Mouse (Mus musculus) spleen, adult 2 months (tissue): ENCODE data around the gene Gns. TPM values are rescaled to one million over a fixed set of nuclear protein-coding genes. Genes with fewer than 3 reads are reported as not detected.

Experiments used
- DNase-seq, 2 experiments: peaks; one replicate each; pipeline versions ENCODE4 v3.0.0 to v3.0.0-alpha.2; 2012 to 2021; ENCODE audit warnings: low spot score in 2 of 2, low read depth in 1 of 2
- H3K27ac ChIP-seq: fragments of 200-500 bp; 2 replicates; pipeline ENCODE4 v1.5.1; 2012; ENCODE audit warnings: low read length, inconsistent platforms; ENCODE audit not compliant: insufficient read depth
- H3K27me3 ChIP-seq: fragments of 200-500 bp; 2 replicates; pipeline ENCODE4 v1.6.1; 2012; ENCODE audit warnings: mild to moderate bottlenecking, moderate library complexity, low read length, inconsistent platforms; ENCODE audit not compliant: control insufficient read depth, insufficient read depth
- H3K36me3 ChIP-seq: fragments of 200-500 bp; 2 replicates; pipeline ENCODE4 v1.6.1; 2012; ENCODE audit warnings: mild to moderate bottlenecking, low read length, inconsistent platforms; ENCODE audit not compliant: control insufficient read depth, insufficient read depth
- H3K4me1 ChIP-seq: fragments of 200-500 bp; 2 replicates; pipeline ENCODE4 v1.6.1; 2011; ENCODE audit warnings: inconsistent platforms; ENCODE audit not compliant: control insufficient read depth, insufficient read depth, insufficient read length
- H3K4me3 ChIP-seq: fragments of 200-500 bp; 2 replicates; pipeline ENCODE4 v1.5.1; 2011; ENCODE audit warnings: mild to moderate bottlenecking, inconsistent platforms; ENCODE audit not compliant: insufficient read depth, insufficient read length; ENCODE audit errors: extremely low read depth
- CTCF ChIP-seq: fragments of 200-500 bp; IDR thresholded peaks from 2 replicates; pipeline ENCODE4 v1.5.1; 2011; ENCODE audit warnings: mild to moderate bottlenecking, inconsistent platforms; ENCODE audit not compliant: insufficient read depth, insufficient read length, insufficient replicate concordance; ENCODE audit errors: extremely low read depth
- POLR2A ChIP-seq: fragments of 200-500 bp; IDR thresholded peaks from 2 replicates; pipeline ENCODE4 v1.6.1; 2011; ENCODE audit warnings: low read depth, low read length, inconsistent platforms
- WGBS: fragments of 180-500 bp; shearing (Covaris S2); methylation state at CpG from one replicate; pipeline ENCODE4 v1.1.7; 2018; 5-methylcytosine and 5-hydroxymethylcytosine counted together
- polyA plus RNA-seq: library from polyadenylated mRNA; depleted of rRNA; stranded (reverse); fragments of >200 nt; gene quantifications from 2 replicates; pipeline ENCODE4 v1.2.3, GENCODE M21; 2012

Gene Gns
- polyA plus RNA-seq, 1 experiment = 66.8 TPM

- DNase-seq = no peak
- Histone ChIP-seq H3K4me1 (peaks cover 9% of the 10 kb centered on the region; the same call in 1 of the 2 replicates), H3K27me3 (no peaks in the 10 kb centered on the region), H3K36me3 (peaks cover 34% of the 10 kb centered on the region), H3K4me3 (no peak overlapping the region), H3K27ac (no peak overlapping the region)
- TF ChIP-seq POLR2A (no peak), CTCF (no peak)
- WGBS = 94% methylated on average over 13 of the region's 13 CpGs
Measured at GRCm38 (mm10) chr10:121414127-121414526, 49.2 kb downstream of the Gns start.

GRCm38 (mm10) chr10:121418835-121419234 is 53.9 kb downstream of the Gns start:
- no peak overlapping the region for H3K27ac ChIP-seq
- peaks cover 47% of the 10 kb centered on the region for H3K4me1 ChIP-seq
- TF ChIP-seq POLR2A (no peak), CTCF (no peak)
- WGBS = 96% methylated on average over 14 of the region's 14 CpGs
- no peaks in the 10 kb centered on the region for H3K27me3 ChIP-seq
- peaks cover 19% of the 10 kb centered on the region for H3K36me3 ChIP-seq
- no peak for DNase-seq
- H3K4me3 ChIP-seq = no peak overlapping the region

GRCm38 (mm10) chr10:121419640-121420470 is 55.0 kb downstream of the Gns start:
- 43% methylated on average over 22 of the region's 22 CpGs for WGBS
- H3K4me1 ChIP-seq = peaks cover 52% of the 10 kb centered on the region
- peak; percentile 70 to 78 for DNase-seq

GRCm38 (mm10) chr10:121421023-121421422 is 56.1 kb downstream of the Gns start:
- no peak for DNase-seq
- 81% methylated on average over 9 of the region's 9 CpGs for WGBS

More at GRCm38 (mm10) chr10:121419640-121420470, 55.0 kb downstream of the Gns start:
- H3K36me3 ChIP-seq = peaks cover 12% of the 10 kb centered on the region
- peak overlapping the region; percentile 89 for H3K27ac ChIP-seq
- TF ChIP-seq POLR2A (0 out of 2 replicates have a peak, but pooled peaks have one; percentile 5), CTCF (peak; percentile 10; the same call in 1 of the 2 replicates)
- no peak overlapping the region for H3K4me3 ChIP-seq
- no peaks in the 10 kb centered on the region for H3K27me3 ChIP-seq

GRCm38 (mm10) chr10:121421657-121422290 is 56.9 kb downstream of the Gns start:
- peaks cover 48% of the 10 kb centered on the region for H3K4me1 ChIP-seq

More at GRCm38 (mm10) chr10:121421023-121421422, 56.1 kb downstream of the Gns start:
- TF ChIP-seq POLR2A = no peak
- TF ChIP-seq CTCF = no peak
- Histone ChIP-seq H3K4me3 (no peak overlapping the region), H3K27ac (peak overlapping the region; percentile 89), H3K4me1 (peaks cover 51% of the 10 kb centered on the region), H3K27me3 (no peaks in the 10 kb centered on the region), H3K36me3 (peaks cover 1% of the 10 kb centered on the region)

GRCm38 (mm10) chr10:121422294-121422693 is 57.4 kb downstream of the Gns start:
- TF ChIP-seq POLR2A (no peak), CTCF (no peak)
- H3K36me3 ChIP-seq = no peaks in the 10 kb centered on the region
- no peaks in the 10 kb centered on the region for H3K27me3 ChIP-seq
- no peak overlapping the region for H3K4me3 ChIP-seq
- peaks cover 52% of the 10 kb centered on the region for H3K4me1 ChIP-seq
- peak overlapping the region; percentile 1; the same call in 1 of the 2 replicates for H3K27ac ChIP-seq
- DNase-seq = no peak
- 89% methylated on average over 6 of the region's 6 CpGs for whole genome bisulfite sequencing

More at GRCm38 (mm10) chr10:121421657-121422290, 56.9 kb downstream of the Gns start:
- no peak for DNase-seq
- Histone ChIP-seq H3K36me3 (no peaks in the 10 kb centered on the region), H3K27ac (peak overlapping the region; percentile 89; the same call in 1 of the 2 replicates), H3K4me3 (no peak overlapping the region), H3K27me3 (no peaks in the 10 kb centered on the region)
- no peak for TF ChIP-seq POLR2A
- TF ChIP-seq CTCF = no peak
- WGBS = 92% methylated on average over 11 of the region's 11 CpGs
